Comparison of ENCODE assay signal across 8 mouse cellular contexts in the genomic region with DNA sequence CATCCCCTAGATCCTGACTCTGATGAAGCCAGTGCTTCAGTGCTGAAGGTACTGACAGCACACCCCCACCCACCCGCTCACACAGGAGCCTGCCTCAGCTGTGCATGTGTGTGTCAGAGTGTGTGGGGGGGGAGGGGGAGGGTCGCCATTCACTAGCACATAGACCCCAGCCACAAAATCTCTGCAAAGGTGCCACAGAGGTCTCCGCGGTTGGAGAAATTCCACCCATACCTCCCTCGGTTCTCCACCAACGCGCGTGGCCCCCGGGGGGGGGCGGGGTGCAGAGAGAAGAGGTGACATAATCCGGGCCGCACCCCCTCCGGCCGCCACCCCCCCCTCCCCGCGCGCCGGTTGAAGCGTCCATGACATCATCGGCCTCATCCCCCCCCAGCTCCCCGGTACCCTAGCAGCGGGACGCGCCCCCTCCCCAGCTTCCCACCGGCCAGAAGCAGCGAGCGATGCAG. TPM values are rescaled to one million over a fixed set of nuclear protein-coding genes. Genes with fewer than 3 reads are reported as not detected.
DNase-seq lines count a peak whose midpoint lies in the region; ATAC-seq and TF ChIP-seq lines count a peak whose summit lies in the region.

No protein-coding gene starts in this region.

- H3K9ac ChIP-seq in lung, embryonic 15.5 days = peak overlapping the region; percentile 78
- H3K9ac ChIP-seq in heart, postnatal 0 days (replicated peaks; ENCODE audit: low read depth, low read length) = peak overlapping the region; percentile 63

- peak; percentile 62; the same call in 1 of the 2 replicates for ATAC-seq in lung, embryonic 15.5 days (ENCODE audit: borderline replicate concordance, extremely low read depth, low FRiP score, low TSS enrichment)
- peak; percentile 15; the same call in 1 of the 2 replicates for ATAC-seq in heart, postnatal 0 days (ENCODE audit: insufficient read depth, low read depth)
- ATAC-seq in megakaryocyte, adult 5-6 weeks (ENCODE audit: poor library complexity, severe bottlenecking) = peak; percentile 24

- H3K27ac ChIP-seq in lung, embryonic 15.5 days = no peak overlapping the region
- H3K27ac ChIP-seq in heart, postnatal 0 days (ENCODE audit: low read depth) = peak overlapping the region; percentile 34; the same call in 1 of the 2 replicates

- peak overlapping the region; percentile 64 for H3K4me3 ChIP-seq in lung, embryonic 15.5 days
- peak overlapping the region; percentile 84 for H3K4me3 ChIP-seq in heart, postnatal 0 days (ENCODE audit: low read depth, low read length)

- peaks cover 11% of the 10 kb centered on the region for H3K4me1 ChIP-seq in lung, embryonic 15.5 days
- peaks cover 5% of the 10 kb centered on the region; the same call in 1 of the 2 replicates for H3K4me1 ChIP-seq in heart, postnatal 0 days (ENCODE audit: control insufficient read depth, insufficient read depth)

- TF ChIP-seq CTCF in heart, postnatal 0 days (IDR thresholded peaks at IDR 0.05; ENCODE audit: low read depth) = no peak

- 0% methylated on average over 25 of the region's 27 CpGs for WGBS in lung, embryonic 15.5 days
- under 1% methylated on average over 23 of the region's 27 CpGs for WGBS in heart, postnatal 0 days

- no peaks in the 10 kb centered on the region for H3K9me3 ChIP-seq in lung, embryonic 15.5 days
- H3K9me3 ChIP-seq in heart, postnatal 0 days (replicated peaks; ENCODE audit: control insufficient read depth, low read length) = no peaks in the 10 kb centered on the region

- H3K36me3 ChIP-seq in lung, embryonic 15.5 days = no peaks in the 10 kb centered on the region
- H3K36me3 ChIP-seq in heart, postnatal 0 days (replicated peaks; ENCODE audit: control insufficient read depth, insufficient read depth, low read length) = no peaks in the 10 kb centered on the region

- peak; percentile 51 for DNase-seq in cerebellum, adult 11 months
- no peak for DNase-seq in cerebellum, adult 18-20 months
- no peak for DNase-seq in lung, postnatal 14 days
- no peak for DNase-seq in heart, postnatal 0 days (ENCODE audit: low spot score)
- no peak for DNase-seq in adrenal gland, postnatal 4 days (ENCODE audit: low spot score in 2 of 2)
- DNase-seq in spleen, postnatal 10 days (ENCODE audit: low spot score in 2 of 2) = no peak

- peaks cover 20% of the 10 kb centered on the region for H3K27me3 ChIP-seq in lung, embryonic 15.5 days
- 0 out of 2 replicates have a peak, but pooled peaks cover 4% of the 10 kb centered on the region for H3K27me3 ChIP-seq in heart, postnatal 0 days (ENCODE audit: control insufficient read depth, insufficient read depth, low read length)

- no peak for TF ChIP-seq EP300 in heart, postnatal 0 days (IDR thresholded peaks at IDR 0.05; ENCODE audit: low read depth)

- peak overlapping the region; percentile 99 for H3K4me2 ChIP-seq in lung, embryonic 15.5 days
- peak overlapping the region; percentile 100 for H3K4me2 ChIP-seq in heart, postnatal 0 days (ENCODE audit: low read depth, low read length)

RNA-seq across cellular contexts. Expression of gene Lzts3, which starts 0.4 kb away (rescaled TPM):
- polyA plus RNA-seq in lung, embryonic 15.5 days (2015; fragmentation: Nextera tagmentation; extraction: Ambion mirVana) = 2.9 and 3.2 TPM in 2 replicates
- total RNA-seq in heart, postnatal 0 days (2014; rRNA removed; ENCODE audit: low replicate concordance) = 5.3 TPM in 2 replicates
- 0.77 and 0.81 TPM in 2 replicates for polyA plus RNA-seq in heart, postnatal 0 days (2015; fragmentation: Nextera tagmentation; extraction: Ambion mirVana)
- total RNA-seq in megakaryocyte, adult 5-6 weeks (2015) = 0.25 and 0.65 TPM in 2 replicates
- 0.24 and 0.37 TPM in 2 replicates for total RNA-seq in megakaryocyte, adult 5-6 weeks (2017)
- 10 to 100 TPM; 13.5 to 22.5 TPM for total RNA-seq in adrenal gland, postnatal 4 days (2021)

RNA-seq across cellular contexts. Expression of gene Ubox5, which starts 12.4 kb away (rescaled TPM):
- polyA plus RNA-seq in lung, embryonic 15.5 days (2015; fragmentation: Nextera tagmentation; extraction: Ambion mirVana) = 10.4 and 10.5 TPM in 2 replicates
- total RNA-seq in heart, postnatal 0 days (2014; rRNA removed; ENCODE audit: low replicate concordance) = 1.0 and 2.1 TPM in 2 replicates
- polyA plus RNA-seq in heart, postnatal 0 days (2015; fragmentation: Nextera tagmentation; extraction: Ambion mirVana) = 4.4 and 4.5 TPM in 2 replicates
- 3.7 and 4.1 TPM in 2 replicates for total RNA-seq in megakaryocyte, adult 5-6 weeks (2015)
- 4.4 and 10.2 TPM in 2 replicates for total RNA-seq in megakaryocyte, adult 5-6 weeks (2017)
- 10 to 100 TPM in 1 of 2 experiments, 1 to 10 TPM in 1; 9.1 to 10.3 TPM for total RNA-seq in adrenal gland, postnatal 4 days (2021)

RNA-seq across cellular contexts. Expression of gene Fastkd5, which starts 12.4 kb away (rescaled TPM):
- polyA plus RNA-seq in lung, embryonic 15.5 days (2015; fragmentation: Nextera tagmentation; extraction: Ambion mirVana) = 14.6 and 15.0 TPM in 2 replicates
- 8.2 and 9.8 TPM in 2 replicates for total RNA-seq in heart, postnatal 0 days (2014; rRNA removed; ENCODE audit: low replicate concordance)
- 9.8 TPM in 2 replicates for polyA plus RNA-seq in heart, postnatal 0 days (2015; fragmentation: Nextera tagmentation; extraction: Ambion mirVana)
- 11.0 and 12.4 TPM in 2 replicates for total RNA-seq in megakaryocyte, adult 5-6 weeks (2015)
- total RNA-seq in megakaryocyte, adult 5-6 weeks (2017) = 11.9 and 12.4 TPM in 2 replicates
- total RNA-seq in adrenal gland, postnatal 4 days (2021) = 10 to 100 TPM in 1 of 2 experiments, 1 to 10 TPM in 1; 9.6 to 10.3 TPM

RNA-seq across cellular contexts. Expression of gene Ddrgk1, which starts 22.2 kb away (rescaled TPM):
- 51.7 and 56.7 TPM in 2 replicates for polyA plus RNA-seq in lung, embryonic 15.5 days (2015; fragmentation: Nextera tagmentation; extraction: Ambion mirVana)
- 16.0 and 29.4 TPM in 2 replicates for total RNA-seq in heart, postnatal 0 days (2014; rRNA removed; ENCODE audit: low replicate concordance)
- 61.9 and 63.7 TPM in 2 replicates for polyA plus RNA-seq in heart, postnatal 0 days (2015; fragmentation: Nextera tagmentation; extraction: Ambion mirVana)
- total RNA-seq in megakaryocyte, adult 5-6 weeks (2015) = 41.6 and 45.2 TPM in 2 replicates
- total RNA-seq in megakaryocyte, adult 5-6 weeks (2017) = 51.3 and 64.6 TPM in 2 replicates
- total RNA-seq in adrenal gland, postnatal 4 days (2021) = 100 to 1,000 TPM; 140 to 154 TPM

RNA-seq across cellular contexts. Expression of gene Itpa, which starts 25.2 kb away (rescaled TPM):
- polyA plus RNA-seq in lung, embryonic 15.5 days (2015; fragmentation: Nextera tagmentation; extraction: Ambion mirVana) = 103 and 108 TPM in 2 replicates
- 72.8 and 100 TPM in 2 replicates for total RNA-seq in heart, postnatal 0 days (2014; rRNA removed; ENCODE audit: low replicate concordance)
- 67.3 TPM in 2 replicates for polyA plus RNA-seq in heart, postnatal 0 days (2015; fragmentation: Nextera tagmentation; extraction: Ambion mirVana)
- total RNA-seq in megakaryocyte, adult 5-6 weeks (2015) = 30.3 and 31.9 TPM in 2 replicates
- total RNA-seq in megakaryocyte, adult 5-6 weeks (2017) = 48.5 and 50.7 TPM in 2 replicates
- 10 to 100 TPM; 34.1 to 40.9 TPM for total RNA-seq in adrenal gland, postnatal 4 days (2021)
